Mouse (Mus musculus) B cell, adult 2 months (primary cell): ENCODE data around the gene Phf5a.

ENCODE experiments used
- DNase-seq, 2 experiments: peaks; one replicate each; pipeline ENCODE4 v3.0.0; 2022

Phf5a gene

GRCm38 (mm10) chr15:81882348-81882747 is 10.6 kb upstream of the Phf5a start:
- DNase-seq = no peak

GRCm38 (mm10) chr15:81879531-81880401 is 8.1 kb upstream of the Phf5a start:
- no peak for DNase-seq

- DNase-seq = peak; percentile 99 to 100
These were observed 788 bp upstream of the Phf5a start, which contains the start of gene Aco2 for GRCm38 (mm10) chr15:81872262-81873136. Aco2 (plus strand) TSS chr15:81872309.

- DNase-seq = no peak
These were observed 1.7 kb downstream of the Phf5a start for GRCm38 (mm10) chr15:81869985-81870384.

- DNase-seq = no peak
These were observed 7.5 kb downstream of the Phf5a start for GRCm38 (mm10) chr15:81864238-81864637.

GRCm38 (mm10) chr15:81860471-81861135 is 11.1 kb downstream of the Phf5a start:
- DNase-seq = no peak

GRCm38 (mm10) chr15:81859330-81860255 is 12.1 kb downstream of the Phf5a start:
- peak; percentile 92 to 94 for DNase-seq

- DNase-seq = peak; percentile 73 to 77
These were observed 13.0 kb downstream of the Phf5a start, which contains the start of gene Tob2 for GRCm38 (mm10) chr15:81858517-81859329. Tob2 (minus strand) TSS chr15:81858796.

- peak; percentile 92 to 93 for DNase-seq
These were observed 13.6 kb downstream of the Phf5a start for GRCm38 (mm10) chr15:81858138-81858516.

- DNase-seq = no peak
These were observed 14.0 kb downstream of the Phf5a start for GRCm38 (mm10) chr15:81857724-81858116.

- peak; percentile 36 to 44 for DNase-seq
These were observed 14.6 kb downstream of the Phf5a start for GRCm38 (mm10) chr15:81856938-81857723.

GRCm38 (mm10) chr15:81856030-81856790 is 15.5 kb downstream of the Phf5a start:
- DNase-seq = peak; percentile 78 to 79

GRCm38 (mm10) chr15:81853081-81853480 is 18.6 kb downstream of the Phf5a start:
- no peak for DNase-seq

GRCm38 (mm10) chr15:81852411-81853000 is 19.2 kb downstream of the Phf5a start:
- no peak for DNase-seq

GRCm38 (mm10) chr15:81851375-81851774 is 20.3 kb downstream of the Phf5a start:
- DNase-seq = no peak

GRCm38 (mm10) chr15:81850718-81851117 is 21.0 kb downstream of the Phf5a start:
- DNase-seq = no peak

GRCm38 (mm10) chr15:81849104-81849503 is 22.6 kb downstream of the Phf5a start:
- DNase-seq = no peak

- DNase-seq = peak; percentile 75 to 79
These were observed 23.4 kb downstream of the Phf5a start for GRCm38 (mm10) chr15:81848301-81848700.

GRCm38 (mm10) chr15:81847861-81848260 is 23.9 kb downstream of the Phf5a start:
- DNase-seq = no peak
